Mouse (Mus musculus) liver, postnatal 0 days (tissue): ENCODE results near the gene CK137956. TPM values are rescaled to one million over a fixed set of nuclear protein-coding genes. Genes with fewer than 3 reads are reported as not detected.
A peak's percentile ranks its signal among the peaks of the same experiment; 100 is the strongest.

Experiments
- ATAC-seq: fragments of 200-750 bp; cut with Nextera tagmentation; 2 replicates; pipeline ENCODE4 v1.8.0; 2017; ENCODE audit warnings: mild to moderate bottlenecking, moderate library complexity
- DNase-seq: peaks from one replicate; pipeline ENCODE4 v3.0.0-alpha.2; 2016
- H3K27ac ChIP-seq: fragments of 300-500 bp; sonication (generic); 2 replicates; pipeline ENCODE4 v1.5.1; 2014; ENCODE audit warnings: antibody characterized with exemption, moderate library complexity, mild to moderate bottlenecking, low read depth
- H3K27me3 ChIP-seq: fragments of 300-500 bp; sonication (generic); 2 replicates; pipeline ENCODE4 v1.6.1; 2014; ENCODE audit warnings: low read length, control low read depth, mixed read lengths; ENCODE audit not compliant: insufficient read depth
- H3K36me3 ChIP-seq: fragments of 300-500 bp; sonication (generic); replicated peaks from 2 replicates; pipeline ENCODE4 v1.6.1; 2014; ENCODE audit warnings: mild to moderate bottlenecking, control low read depth, low read length, moderate library complexity, mixed read lengths; ENCODE audit not compliant: insufficient read depth
- H3K4me1 ChIP-seq: fragments of 300-500 bp; sonication (generic); 2 replicates; pipeline ENCODE4 v1.6.1; 2014; ENCODE audit warnings: antibody characterized with exemption, mild to moderate bottlenecking, control low read depth; ENCODE audit not compliant: insufficient read depth
- H3K4me2 ChIP-seq: fragments of 300-500 bp; sonication (generic); 2 replicates; pipeline ENCODE4 v1.6.1; 2014; ENCODE audit warnings: low read depth, mild to moderate bottlenecking, low read length, moderate library complexity, mixed read lengths
- H3K4me3 ChIP-seq: fragments of 300-500 bp; sonication (generic); 2 replicates; pipeline ENCODE4 v1.5.1; 2014; ENCODE audit warnings: low read depth, low read length
- H3K9ac ChIP-seq: fragments of 300-500 bp; sonication (generic); replicated peaks from 2 replicates; pipeline ENCODE4 v1.6.1; 2014; ENCODE audit warnings: mild to moderate bottlenecking, moderate library complexity
- H3K9me3 ChIP-seq: fragments of 300-500 bp; sonication (generic); 2 replicates; pipeline ENCODE4 v1.6.1; 2016; ENCODE audit warnings: mild to moderate bottlenecking, control low read depth, low read length, mixed read lengths
- CTCF ChIP-seq: sonication (generic); IDR thresholded peaks from 2 replicates; pipeline ENCODE4 v1.5.1; 2016; ENCODE audit warnings: antibody characterized with exemption, low read depth
- EP300 ChIP-seq: IDR thresholded peaks from 2 replicates; pipeline ENCODE4 v1.6.1; 2016; ENCODE audit warnings: antibody characterized with exemption, low read depth, mild to moderate bottlenecking
- WGBS: fragments of 180-500 bp; shearing (Covaris S2); extraction: QIAGEN DNeasy Blood & Tissue Kit; methylation state at CpG from one replicate; pipeline ENCODE4 v1.1.7; 2014; ENCODE audit not compliant: insufficient replicate concordance; 5-methylcytosine and 5-hydroxymethylcytosine counted together
- polyA plus RNA-seq: library from polyadenylated mRNA; unstranded; fragments of >200 nt; fragmentation: Nextera tagmentation; extraction: Ambion mirVana; gene quantifications from 2 replicates; pipeline ENCODE4 v1.2.1, GENCODE M21; 2015

The CK137956 gene
- polyA plus RNA-seq, 1 experiment from 2014 or later: not detected

GRCm38 (mm10) chr4:127937474-127937873 lies 33.3 kb downstream of the CK137956 start:
- Histone ChIP-seq H3K27ac (no peak overlapping the region), H3K9ac (no peak overlapping the region), H3K4me3 (no peak overlapping the region), H3K36me3 (no peaks in the 10 kb centered on the region), H3K4me1 (no peaks in the 10 kb centered on the region), H3K4me2 (no peak overlapping the region), H3K27me3 (no peaks in the 10 kb centered on the region), H3K9me3 (no peaks in the 10 kb centered on the region)
- TF ChIP-seq CTCF (no peak), EP300 (no peak)
- DNase-seq (no peak), ATAC-seq (no peak)
- 78% methylated on average over 7 of the region's 7 CpGs for WGBS

DNA sequence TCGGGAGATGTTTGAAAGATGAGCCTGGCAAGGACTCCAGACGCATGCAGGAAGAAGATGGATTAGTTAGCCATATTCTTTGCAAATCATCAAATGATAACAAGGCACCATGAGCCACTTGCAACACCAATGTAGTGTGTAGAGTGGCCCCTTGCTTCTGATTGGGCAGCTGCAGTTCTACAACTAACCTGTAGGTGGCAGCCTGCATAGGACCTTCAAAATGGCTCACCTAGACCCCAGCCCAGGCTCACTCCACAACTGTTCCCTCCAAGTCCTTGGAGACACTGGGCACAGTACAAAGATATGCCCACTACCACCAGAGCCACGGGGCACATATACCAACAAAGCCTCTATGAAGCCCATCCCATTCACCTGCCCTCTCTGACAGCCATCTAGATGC lies 35.4 kb downstream of the CK137956 start:
- Histone ChIP-seq H3K4me1 (no peaks in the 10 kb centered on the region), H3K27me3 (no peaks in the 10 kb centered on the region), H3K27ac (no peak overlapping the region), H3K9ac (no peak overlapping the region), H3K4me2 (no peak overlapping the region), H3K4me3 (no peak overlapping the region), H3K9me3 (no peaks in the 10 kb centered on the region), H3K36me3 (no peaks in the 10 kb centered on the region)
- TF ChIP-seq CTCF (peak; percentile 54), EP300 (no peak)
- DNase-seq: no peak
- no peak for ATAC-seq
- WGBS: 60% methylated on average over 3 of the region's 3 CpGs

GRCm38 (mm10) chr4:127913551-127913950 lies 57.2 kb downstream of the CK137956 start:
- no peaks in the 10 kb centered on the region for H3K36me3 ChIP-seq
- no peak for DNase-seq
- H3K4me1 ChIP-seq: no peaks in the 10 kb centered on the region
- ATAC-seq: no peak
- H3K9me3 ChIP-seq: 0 out of 2 replicates have a peak, but pooled peaks cover 2% of the 10 kb centered on the region
- no peak overlapping the region for H3K4me2 ChIP-seq
- H3K27ac ChIP-seq: no peak overlapping the region
- no peak for TF ChIP-seq CTCF
- no peak for TF ChIP-seq EP300
- H3K4me3 ChIP-seq: no peak overlapping the region
- H3K27me3 ChIP-seq: no peaks in the 10 kb centered on the region
- H3K9ac ChIP-seq: no peak overlapping the region
- 74% methylated on average over 7 of the region's 7 CpGs for WGBS

DNA sequence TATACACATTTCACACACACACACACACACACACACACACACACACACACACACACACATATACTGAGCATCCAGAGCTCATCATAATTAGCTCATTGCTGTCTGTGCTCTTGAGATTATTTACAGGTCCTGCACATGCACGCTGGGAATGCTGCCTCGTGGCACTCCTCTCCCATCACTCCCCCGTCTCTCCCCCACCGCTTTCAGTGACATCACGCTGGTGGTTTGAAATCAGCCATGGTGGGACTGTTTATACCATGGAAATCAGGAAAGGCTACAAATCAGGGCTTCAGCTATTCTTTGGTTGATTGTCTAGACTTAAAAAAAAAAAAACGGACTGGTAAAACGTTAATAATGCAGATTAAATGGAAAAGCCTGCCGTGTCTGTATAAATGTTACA lies 63.6 kb downstream of the CK137956 start:
- H3K27me3 ChIP-seq: no peaks in the 10 kb centered on the region
- no peak overlapping the region for H3K4me2 ChIP-seq
- TF ChIP-seq CTCF: no peak
- no peak for TF ChIP-seq EP300
- no peak overlapping the region for H3K9ac ChIP-seq
- H3K4me1 ChIP-seq: no peaks in the 10 kb centered on the region
- 72% methylated on average over 8 of the region's 8 CpGs for WGBS
- H3K36me3 ChIP-seq: no peaks in the 10 kb centered on the region
- no peak overlapping the region for H3K4me3 ChIP-seq
- 0 out of 2 replicates have a peak, but pooled peaks cover 2% of the 10 kb centered on the region for H3K9me3 ChIP-seq
- DNase-seq (no peak), ATAC-seq (no peak)
- H3K27ac ChIP-seq: no peak overlapping the region

- H3K9me3 ChIP-seq: no peaks in the 10 kb centered on the region
- no peaks in the 10 kb centered on the region for H3K36me3 ChIP-seq
- no peak overlapping the region for H3K27ac ChIP-seq
- no peaks in the 10 kb centered on the region for H3K4me1 ChIP-seq
- H3K9ac ChIP-seq: no peak overlapping the region
- no peak overlapping the region for H3K4me3 ChIP-seq
- no peak overlapping the region for H3K4me2 ChIP-seq
- DNase-seq (no peak), ATAC-seq (no peak)
- 54% methylated on average over 3 of the region's 3 CpGs for WGBS
- H3K27me3 ChIP-seq: no peaks in the 10 kb centered on the region
- no peak for TF ChIP-seq CTCF
- TF ChIP-seq EP300: no peak
Measured at GRCm38 (mm10) chr4:127903954-127904353, 66.8 kb downstream of the CK137956 start.

- DNase-seq (no peak), ATAC-seq (no peak)
- H3K4me3 ChIP-seq: no peak overlapping the region
- H3K36me3 ChIP-seq: no peaks in the 10 kb centered on the region
- no peaks in the 10 kb centered on the region for H3K27me3 ChIP-seq
- no peaks in the 10 kb centered on the region for H3K4me1 ChIP-seq
- no peaks in the 10 kb centered on the region for H3K9me3 ChIP-seq
- no peak overlapping the region for H3K4me2 ChIP-seq
- no peak for TF ChIP-seq CTCF
- no peak for TF ChIP-seq EP300
- H3K27ac ChIP-seq: no peak overlapping the region
- H3K9ac ChIP-seq: no peak overlapping the region
- 64% methylated on average over 7 of the region's 7 CpGs for WGBS
Measured at GRCm38 (mm10) chr4:127900893-127901456, 69.8 kb downstream of the CK137956 start.
